Mouse (Mus musculus): ENCODE data around the gene Wdr46.
A peak's percentile ranks its signal among the peaks of the same experiment; 100 is the strongest.
"Not testable (repeated sequence)": the region's sequence is repeated elsewhere in the genome, so short reads cannot be mapped to it uniquely, and the experiment has no call there.

The Wdr46 gene

GRCm38 (mm10) chr17:33930280-33931158, 9.9 kb upstream of the Wdr46 start:
- peak; percentile 72 for DNase-seq

- DNase-seq: no peak
Observed at GRCm38 (mm10) chr17:33931159-33931866, 9.1 kb upstream of the Wdr46 start.

DNA sequence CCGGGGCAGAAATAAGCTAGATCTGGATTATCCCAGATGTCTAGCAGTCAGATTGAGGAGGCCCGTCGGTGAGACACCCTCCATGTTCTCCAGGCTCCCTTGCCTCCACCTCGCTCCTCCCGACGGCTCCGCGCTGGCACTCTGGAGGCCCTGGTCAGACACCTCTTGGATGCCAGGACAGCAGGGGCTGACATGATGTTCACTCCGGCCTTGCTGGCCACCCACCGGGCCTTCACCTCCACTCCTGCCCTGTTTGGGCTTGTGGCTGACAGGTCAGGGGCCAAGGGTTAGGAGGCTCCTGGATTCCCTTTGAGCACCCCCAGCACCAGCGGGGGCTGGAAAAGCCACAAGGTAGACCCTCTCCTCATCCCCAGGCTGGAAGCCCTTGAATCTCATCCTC, 8.5 kb upstream of the Wdr46 start:
- DNase-seq: no peak

- no peak for DNase-seq
Observed at GRCm38 (mm10) chr17:33932448-33932847, 8.0 kb upstream of the Wdr46 start.

DNA sequence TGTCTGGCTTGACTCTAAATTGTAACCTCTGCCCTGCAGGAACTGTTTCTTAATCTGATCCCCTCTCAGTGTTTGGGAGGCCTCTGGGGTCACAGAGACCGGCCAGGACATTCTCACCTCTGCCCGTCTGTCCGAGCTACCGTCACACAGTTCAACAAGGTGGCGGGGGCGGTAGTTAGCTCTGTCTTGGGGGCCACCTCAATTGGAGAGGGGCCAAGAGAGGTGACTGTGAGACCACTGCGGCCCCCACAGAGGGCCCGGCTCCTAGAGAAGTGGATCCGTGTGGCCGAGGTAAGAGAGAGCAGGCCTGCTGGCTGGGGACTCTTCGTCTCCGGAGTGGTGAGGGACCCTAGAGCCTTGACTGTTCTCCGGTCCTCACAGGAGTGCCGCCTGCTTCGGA, 7.5 kb upstream of the Wdr46 start:
- DNase-seq: no peak

DNA sequence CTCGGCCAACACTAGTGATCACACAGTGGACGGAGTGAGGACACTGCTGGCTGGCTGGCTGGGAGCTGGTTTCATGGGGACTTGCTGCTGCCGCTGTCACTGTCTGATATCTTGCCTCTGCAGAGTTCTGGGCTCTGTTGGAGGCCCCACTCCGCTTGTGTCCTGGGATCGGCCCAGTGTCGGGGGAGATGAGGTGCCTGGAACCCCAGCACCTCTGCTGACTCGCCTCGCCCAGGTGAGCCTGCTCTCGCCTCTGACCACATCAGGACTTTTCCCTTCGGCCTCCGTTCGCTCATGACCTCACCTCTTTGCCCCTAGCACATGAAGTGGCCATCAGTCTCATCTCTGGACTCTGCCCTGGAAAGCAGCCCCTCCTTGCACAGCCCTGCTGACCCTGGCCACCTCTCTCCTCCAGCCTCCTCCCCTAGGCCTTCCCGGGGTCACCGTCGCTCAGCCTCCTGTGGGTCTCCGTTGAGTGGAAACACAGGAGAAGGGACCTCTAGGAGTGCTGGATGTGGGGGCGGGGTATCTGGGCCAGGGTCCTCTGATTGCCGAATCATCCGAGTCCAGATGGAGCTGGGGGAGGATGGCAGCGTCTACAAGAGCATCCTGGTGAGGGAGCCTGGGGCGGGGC, 4.9 kb upstream of the Wdr46 start:
- no peak for DNase-seq

DNA sequence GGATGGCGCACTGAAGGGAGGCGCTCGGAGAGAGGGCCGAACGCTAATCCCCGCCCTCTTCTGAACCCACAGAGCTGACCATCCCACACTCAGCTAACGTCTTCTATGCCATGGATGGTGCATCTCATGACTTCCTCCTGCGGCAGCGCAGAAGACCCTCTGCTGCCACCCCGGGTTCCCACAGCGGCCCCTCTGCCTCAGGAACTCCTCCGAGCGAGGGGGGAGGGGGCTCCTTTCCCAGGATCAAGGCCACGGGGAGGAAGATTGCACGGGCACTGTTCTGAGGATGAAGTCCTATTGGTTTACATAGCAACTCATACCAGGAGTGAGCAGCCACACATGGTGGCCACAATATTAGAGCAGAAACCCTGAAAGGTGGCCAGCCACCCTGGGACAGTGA, 3.5 kb upstream of the Wdr46 start:
- DNase-seq: no peak

DNA sequence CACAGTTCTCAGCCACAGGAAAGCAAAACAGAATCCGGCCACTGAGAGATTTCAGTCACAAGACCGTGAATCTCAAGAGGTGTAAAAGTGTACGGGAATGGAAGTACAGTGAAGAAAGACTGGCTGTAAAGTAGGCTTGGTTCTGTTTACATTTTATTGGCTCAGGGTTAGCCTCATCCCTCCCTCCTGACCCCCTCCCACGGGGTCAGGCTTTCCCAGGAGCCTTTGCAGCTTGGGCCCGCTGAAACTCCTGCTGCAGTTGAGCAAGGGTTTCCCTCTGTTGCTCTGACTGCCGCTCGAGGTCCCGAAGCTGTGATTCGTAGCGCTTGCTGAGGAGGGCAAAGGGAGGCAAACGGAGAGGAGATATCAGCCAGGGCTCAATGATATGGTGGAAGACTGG, 1.7 kb upstream of the Wdr46 start:
- peak; percentile 44 for DNase-seq

GRCm38 (mm10) chr17:33940981-33941380, 521 bp downstream of the Wdr46 start:
- peak; percentile 47 for DNase-seq

- no peak for DNase-seq
Observed at GRCm38 (mm10) chr17:33941381-33941780, 921 bp downstream of the Wdr46 start.

- DNase-seq: no peak
Observed at GRCm38 (mm10) chr17:33943454-33943853, 3.0 kb downstream of the Wdr46 start.

DNA sequence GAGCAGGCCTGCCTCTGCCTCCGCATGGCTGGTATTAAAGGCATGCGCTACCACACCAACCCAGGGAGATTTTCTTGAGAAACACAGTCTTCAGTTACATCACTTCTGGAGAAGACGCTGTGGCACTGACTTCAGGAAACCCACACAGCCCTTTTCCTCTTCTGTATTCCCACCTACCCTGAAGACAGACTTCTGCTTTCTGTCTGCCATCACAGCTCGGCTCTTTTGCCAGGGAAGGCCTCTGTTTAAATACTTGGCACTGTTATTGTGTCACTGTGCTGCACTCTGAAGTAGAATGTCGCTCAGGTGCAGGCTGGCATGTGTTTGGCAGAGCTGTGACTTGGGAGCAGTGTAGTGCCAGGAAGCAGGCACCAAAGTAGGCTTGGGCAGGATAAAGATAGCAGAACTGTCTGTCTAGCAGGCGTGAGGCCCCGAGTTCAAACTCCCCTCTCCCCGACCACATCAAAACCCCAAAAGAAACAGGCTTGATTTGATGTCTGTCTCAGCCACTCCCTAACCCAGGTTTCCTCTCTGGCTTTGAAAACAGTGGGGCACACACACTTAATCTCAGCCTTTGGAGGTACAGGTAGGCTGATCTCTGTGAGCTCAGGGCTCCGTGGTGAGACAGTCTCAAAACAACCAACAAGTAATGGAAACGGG, 7.1 kb downstream of the Wdr46 start:
- no peak for DNase-seq

DNA sequence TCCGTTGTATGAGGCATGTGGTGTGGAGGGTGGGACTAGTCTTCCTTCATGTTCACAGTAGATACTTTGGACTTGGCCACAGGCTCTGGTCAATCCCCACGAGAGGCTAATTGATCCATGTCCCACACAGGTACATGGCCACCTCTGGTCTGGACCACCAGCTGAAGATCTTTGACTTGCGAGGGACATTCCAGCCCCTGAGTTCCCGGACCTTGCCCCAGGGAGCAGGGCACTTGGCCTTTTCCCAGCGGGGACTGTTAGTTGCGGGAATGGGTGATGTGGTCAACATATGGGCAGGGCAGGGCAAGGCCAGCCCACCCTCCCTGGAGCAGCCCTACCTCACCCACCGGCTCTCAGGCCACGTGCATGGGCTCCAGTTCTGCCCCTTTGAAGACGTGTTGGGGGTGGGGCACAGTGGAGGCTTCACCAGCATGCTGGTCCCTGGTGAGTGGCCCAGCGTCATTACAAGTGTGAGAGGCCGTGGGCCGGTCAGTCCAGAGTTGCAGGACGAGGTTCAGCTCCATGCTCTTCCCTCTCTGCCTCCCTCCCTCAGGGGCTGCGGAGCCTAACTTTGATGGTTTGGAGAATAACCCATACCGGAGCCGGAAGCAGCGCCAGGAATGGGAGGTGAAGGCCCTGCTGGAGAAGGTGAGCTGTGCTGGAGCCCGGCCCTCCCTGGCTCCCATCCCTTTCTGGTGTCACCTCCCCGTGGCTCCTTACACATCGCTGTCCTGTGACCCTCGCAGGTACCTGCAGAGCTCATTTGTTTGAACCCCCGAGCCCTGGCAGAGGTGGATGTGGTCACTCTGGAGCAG, 7.8 kb downstream of the Wdr46 start:
- DNase-seq: no peak

DNA sequence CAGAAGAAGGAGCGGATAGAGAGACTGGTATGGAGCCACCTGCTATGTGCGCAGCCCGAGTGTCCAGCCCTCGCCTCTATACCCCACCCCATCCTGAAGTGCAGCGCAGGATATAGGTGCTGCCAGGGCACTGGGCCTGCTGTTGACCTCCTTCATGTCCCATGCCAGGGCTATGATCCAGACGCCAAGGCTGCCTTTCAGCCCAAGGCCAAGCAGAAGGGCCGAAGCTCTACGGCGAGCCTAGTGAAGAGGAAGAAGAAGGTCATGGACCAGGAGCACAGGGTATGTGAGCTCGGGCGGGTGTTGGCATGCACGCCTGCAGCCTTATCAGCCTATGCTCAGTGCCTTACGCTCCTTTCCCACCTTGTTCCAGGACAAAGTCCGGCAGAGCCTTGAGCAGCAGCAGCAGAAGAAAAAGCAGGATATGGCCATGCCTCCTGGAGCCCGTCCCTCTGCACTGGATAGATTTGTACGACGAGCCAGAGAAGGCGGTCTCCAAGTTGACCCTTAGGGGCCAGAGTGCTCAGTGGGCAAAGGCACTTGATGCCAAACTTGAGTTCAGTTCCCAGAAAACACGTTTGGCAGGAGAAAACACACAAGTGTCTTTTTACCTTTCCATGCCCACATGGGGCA, 8.6 kb downstream of the Wdr46 start:
- DNase-seq: no peak

GRCm38 (mm10) chr17:33950131-33950625, 9.7 kb downstream of the Wdr46 start:
- no peak for DNase-seq

DNA sequence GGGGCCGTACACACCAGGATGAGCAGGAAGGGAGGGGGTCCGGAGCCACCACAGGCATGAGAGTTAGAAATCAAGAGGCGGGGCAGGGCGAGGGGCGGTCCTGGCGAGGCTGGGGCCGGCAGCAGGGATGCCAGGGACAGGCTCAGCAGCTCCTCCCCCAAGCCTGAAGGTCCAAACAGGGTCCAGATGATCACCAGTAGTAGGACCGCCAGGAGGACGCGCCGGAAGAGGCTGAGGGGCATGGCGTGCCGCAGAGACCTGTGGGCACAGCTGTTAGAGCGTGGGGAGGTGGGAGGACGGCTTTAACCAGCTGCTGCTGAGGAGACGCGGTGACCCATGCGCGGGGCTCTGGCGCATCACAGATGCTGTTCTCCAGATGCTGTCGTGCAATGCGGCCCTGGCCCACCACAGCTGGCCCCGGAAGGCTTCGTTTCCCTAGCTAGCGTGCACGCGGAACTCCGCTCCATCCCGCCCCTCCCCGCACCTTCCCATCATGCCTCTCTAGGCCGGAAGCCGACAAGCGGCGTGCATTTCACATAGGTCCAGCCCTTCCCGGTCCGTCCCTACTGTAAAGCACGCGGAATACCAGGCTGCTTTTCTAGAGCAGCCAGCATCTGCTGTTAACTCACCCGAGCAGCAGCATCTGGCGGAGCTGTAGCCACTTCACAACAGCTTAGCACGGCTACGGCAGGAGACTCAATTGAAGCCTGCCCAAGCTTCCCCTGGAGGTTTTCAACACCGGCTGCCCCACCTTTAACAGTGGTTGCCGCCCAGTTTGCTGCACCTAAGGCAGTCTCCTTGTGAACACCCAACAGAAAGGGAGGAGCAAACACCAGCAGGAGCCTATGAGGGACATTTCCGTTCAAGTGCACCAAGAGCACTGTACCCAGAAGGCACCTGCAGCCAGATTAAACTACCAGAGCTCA, 10.8 kb downstream of the Wdr46 start, which contains the start of gene B3galt4:
Gene B3galt4, minus strand, starts transcription at position 468 of the 926 bp plus-strand sequence.
- DNase-seq: peak; percentile 91

- not testable (repeated sequence) for DNase-seq
Observed at GRCm38 (mm10) chr17:33952015-33952414, 11.6 kb downstream of the Wdr46 start.

DNA sequence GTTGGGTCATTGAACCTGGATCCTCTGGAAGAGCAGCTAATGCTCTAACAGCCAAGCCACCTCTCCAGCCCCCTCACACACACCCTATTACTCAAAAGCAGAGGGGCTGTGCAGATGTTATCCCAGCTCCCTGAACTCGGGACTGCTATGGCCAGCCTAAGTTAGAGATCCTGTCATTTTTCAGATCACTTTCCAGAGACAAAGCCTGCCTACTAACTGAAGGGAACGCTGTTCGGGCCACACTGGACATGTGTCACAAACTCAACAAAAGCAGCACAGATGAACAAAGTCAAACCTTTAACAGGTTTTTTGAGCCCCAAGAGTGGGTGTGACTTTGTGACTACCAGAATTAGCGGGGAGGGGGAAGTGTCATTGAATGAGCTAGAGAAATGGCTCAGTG, 12.4 kb downstream of the Wdr46 start:
- no peak for DNase-seq

DNA sequence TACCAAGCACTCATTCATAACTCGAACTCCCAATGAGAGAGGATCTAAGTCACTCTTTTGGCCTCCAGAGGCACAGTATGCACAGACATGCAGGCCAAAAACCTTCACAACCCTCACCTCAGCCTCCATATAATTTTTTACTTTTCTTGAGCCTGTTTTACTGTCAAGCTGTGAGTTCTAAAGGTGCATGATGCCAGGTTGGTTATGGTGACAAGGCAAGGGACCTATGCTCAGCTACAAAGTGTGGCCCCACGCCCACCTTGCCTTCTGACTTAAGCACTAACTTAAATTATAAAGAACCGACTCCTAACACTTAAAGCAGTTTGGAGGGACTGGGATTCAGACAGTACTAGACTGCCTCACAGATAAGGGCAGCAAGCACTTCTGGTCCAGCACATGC, 12.8 kb downstream of the Wdr46 start:
- DNase-seq: no peak

DNA sequence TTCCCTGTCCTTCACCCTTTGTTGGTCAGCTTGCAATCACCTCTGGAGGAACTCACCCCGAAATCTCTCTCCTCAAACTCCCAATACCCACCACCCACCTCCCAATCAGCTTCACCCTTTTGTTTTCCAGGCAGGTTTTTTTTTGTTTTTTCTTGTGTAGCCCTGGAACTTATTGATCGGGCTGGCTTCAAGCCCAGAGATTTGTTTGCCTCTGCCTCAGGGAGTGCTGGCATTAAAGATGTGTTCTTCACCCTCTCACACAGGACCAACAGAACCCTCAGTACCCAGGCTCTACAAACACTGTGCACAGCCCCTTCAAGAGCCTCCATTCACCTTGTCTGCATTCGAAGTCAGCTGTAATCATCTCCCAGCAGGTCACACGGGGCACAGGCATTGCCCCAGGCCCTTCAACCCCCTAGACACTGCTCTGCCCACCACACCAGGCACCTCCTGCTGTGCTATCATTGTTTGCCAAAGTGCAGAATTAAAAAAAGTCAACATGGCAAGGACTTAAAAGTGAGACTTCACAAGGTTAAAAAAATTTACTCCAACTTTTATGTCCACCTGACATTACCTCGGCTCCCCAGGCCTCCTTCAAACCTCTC, 13.6 kb downstream of the Wdr46 start:
- DNase-seq: no peak
